Mouse (Mus musculus) 3T3-L1 (cell line): ENCODE data around the gene Mitd1.

Experiments
- DNase-seq: peaks from one replicate; pipeline ENCODE4 v3.0.0-alpha.2; 2015; ENCODE audit warnings: low read depth, low spot score

Mitd1 gene

DNA sequence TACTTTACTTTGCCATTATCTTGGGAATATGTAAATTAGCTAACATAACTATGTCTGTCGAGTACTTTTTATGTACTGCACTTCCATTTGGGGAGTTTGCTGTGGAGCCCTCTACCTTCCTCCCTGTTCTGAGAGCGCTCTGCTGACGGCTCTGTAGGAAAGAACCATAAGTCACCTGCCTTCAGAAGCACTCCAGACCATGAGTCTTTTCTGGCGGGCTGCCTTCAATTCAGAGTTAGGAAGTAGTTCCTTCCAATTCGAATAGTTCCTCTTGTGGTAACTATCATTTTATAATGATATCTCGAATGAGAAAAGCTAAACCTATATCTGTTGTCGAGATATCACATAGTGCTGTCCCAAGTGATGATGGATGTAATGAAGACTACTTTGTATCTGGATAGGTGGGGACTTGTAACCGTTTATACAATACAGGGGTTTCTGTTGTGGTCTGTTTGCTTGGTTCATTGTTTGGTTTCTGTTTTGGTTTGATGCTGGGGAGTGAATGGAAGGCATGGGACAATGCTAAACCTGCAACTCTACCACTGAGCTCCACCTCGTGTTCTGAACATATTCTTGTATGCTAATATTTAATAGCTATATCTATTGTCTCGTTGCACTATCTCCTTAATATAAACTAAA lies 22.4 kb downstream of the Mitd1 start:
- no peak for DNase-seq

DNA sequence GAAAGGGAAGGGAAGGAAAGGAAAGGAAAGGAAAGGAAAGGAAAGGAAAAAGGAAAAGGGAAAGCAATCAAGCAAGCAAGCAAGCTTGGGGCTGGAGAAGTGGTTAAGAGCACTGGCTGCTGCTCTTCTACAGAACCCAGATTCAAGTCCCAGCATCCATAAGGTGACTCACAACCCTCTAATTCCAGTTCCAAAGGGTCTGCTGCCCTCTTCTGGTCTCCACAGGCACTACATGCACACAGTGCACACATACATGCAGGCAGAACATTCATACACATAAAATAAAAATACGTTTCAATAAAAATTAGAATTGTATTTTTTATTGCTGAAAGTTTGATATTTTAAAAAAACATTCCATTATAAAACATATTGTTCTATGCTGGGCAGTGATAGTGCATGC lies 23.2 kb downstream of the Mitd1 start:
- DNase-seq = peak; percentile 85

DNA sequence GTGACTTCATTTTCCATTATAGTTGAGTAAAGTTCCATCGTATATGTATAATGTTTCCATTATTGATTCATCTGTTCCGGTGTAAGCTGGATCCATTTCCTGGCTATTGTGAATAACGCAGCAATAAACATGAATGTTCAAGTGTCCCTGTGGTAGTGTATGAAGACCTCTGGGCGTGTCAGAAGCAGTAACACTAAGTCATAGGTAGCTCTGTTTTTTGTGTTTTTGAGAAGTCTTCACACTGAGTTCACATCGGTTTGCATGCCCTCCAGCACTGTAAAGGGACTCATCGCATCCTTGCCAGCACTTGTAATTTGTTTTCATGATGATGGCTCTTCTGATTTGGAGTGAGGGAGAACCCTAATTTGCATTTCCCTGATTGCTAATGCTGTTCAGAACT lies 23.9 kb downstream of the Mitd1 start, which contains the start of gene Tsga10:
TSS of gene Tsga10 (minus strand) at position 144 of the 400 bp plus-strand sequence.
- no peak for DNase-seq

DNA sequence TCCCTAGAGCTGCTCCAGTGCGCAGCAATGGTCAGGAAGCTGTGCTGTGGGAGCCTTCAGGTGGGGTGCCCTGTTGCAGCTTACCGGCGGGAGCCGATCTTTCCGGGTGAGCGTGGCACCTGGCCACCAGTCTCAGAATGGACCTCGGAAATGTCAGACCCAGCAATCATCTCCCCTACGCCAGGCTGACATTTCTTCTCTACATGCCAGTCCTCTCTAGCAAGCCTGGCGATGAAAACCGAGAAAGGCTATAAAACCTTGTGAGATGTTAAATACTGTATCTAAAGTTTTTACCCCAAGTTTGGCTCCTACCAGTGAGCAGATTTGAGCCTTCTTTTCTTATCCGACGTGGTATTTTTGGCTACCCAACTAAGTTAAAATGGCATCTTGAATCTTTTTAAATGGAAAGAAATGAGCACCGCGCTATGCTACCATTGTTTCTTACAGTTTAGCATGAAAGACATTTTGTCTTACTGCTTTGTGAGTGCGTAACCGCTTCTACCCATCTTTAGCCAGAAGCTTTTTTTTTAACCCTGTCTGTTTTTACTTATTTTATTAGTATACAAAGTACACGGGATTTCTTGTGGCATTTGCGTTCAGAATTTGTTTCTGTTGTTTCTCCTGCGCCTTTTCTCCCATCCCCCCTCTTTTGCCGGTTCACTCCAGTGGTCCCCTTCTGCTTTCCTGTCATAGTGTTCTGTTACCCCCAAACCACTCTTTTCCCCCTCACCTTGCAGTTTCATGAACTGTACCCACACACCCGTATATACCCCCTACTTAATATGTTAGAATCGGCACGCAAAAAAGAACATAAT lies 24.6 kb downstream of the Mitd1 start:
- no peak for DNase-seq

DNA sequence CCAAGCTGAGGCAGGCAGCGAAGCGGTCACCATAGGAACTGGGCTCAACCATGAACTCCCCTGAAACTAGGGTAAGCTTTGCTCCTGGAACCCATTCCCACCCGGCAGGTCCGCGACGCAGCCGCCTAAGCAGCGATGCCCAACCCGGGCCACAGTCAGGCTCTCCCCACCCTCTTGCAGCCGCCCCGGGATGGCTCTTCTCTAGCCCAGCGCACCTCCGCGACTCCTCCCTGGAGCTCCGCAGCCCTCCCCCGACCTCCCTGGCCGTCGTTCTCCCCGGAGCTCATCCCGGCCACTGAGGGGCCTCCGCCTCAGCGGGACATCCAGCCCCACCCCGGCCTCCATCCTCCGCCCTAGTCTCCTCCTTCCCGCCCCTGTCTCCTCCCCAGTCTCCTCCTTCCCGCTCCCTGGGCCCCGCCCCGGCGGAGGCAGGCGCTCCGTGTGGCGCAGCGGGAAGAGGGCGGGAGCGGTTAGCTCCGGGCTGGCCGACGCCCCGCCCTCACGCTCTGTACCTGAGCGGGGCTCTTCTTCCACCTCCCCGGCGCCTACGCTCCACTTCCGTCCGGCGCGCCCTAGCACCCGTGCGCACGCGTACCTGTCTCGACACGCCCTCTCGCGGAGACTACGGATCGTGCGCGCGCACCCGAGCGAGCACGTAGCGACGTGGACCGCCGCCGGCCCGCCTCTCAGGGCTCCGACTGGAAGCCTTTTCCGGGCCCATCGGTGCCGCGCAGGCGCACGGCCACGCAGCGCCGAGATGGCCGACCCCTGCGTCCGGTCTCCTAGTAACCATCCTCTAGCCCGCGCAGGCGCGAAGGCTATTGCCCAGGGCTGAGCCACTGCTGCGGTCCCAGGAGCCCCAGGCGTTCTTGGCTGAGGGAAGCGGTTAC lies 25.5 kb downstream of the Mitd1 start:
- peak; percentile 98 for DNase-seq

- DNase-seq = no peak
Measured at GRCm38 (mm10) chr1:37850696-37851095, 39.5 kb downstream of the Mitd1 start.

DNA sequence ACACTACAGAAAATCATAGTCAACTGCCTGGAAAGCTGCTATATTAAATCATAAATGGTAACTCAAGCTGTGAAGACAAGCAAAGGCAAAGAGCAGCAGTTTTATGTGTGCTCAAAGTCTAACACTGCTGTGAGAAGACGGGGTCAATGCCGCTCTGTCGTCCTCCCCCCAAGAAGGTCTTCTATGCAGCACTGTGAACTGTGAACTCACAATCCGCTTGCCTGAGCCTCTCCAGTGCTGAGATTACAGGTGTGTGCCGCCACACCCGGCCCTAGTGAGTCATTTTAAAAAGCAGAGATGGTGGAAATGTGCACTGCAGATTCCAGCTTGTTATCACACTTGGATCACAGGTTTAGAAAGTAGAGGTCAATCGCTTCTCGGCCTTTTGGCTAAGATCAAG lies 43.3 kb downstream of the Mitd1 start:
- no peak for DNase-seq

DNA sequence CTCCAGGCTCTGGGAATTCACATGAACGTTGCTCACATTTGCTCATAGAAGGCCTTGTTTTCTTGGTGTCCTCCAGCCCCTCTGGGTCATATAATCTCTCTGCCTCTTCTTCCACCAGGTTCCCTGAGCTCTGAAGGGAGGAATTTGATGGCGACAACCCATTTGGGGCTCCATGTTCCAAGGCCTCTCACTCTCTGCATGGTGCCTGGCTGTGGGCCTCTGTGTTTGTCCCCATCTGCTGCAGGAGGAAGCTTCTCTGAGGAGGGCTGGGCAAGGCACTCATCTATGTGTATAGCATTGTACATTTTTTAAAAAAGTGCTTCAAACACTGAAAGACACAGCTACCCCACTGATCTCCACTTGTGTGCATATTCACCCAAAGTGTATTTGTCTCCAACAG lies 58.5 kb downstream of the Mitd1 start:
- no peak for DNase-seq
